Mouse (Mus musculus) frontal cortex, postnatal 14 days (tissue): ENCODE data around the gene Mmp21.
"Not testable (repeated sequence)": the region's sequence is repeated elsewhere in the genome, so short reads cannot be mapped to it uniquely, and the experiment has no call there.

ENCODE experiments used
- DNase-seq, 2 experiments: peaks; one replicate each; pipeline ENCODE4 v3.0.0; 2022; ENCODE audit warnings: low spot score in 2 of 2

Mmp21 gene

DNA sequence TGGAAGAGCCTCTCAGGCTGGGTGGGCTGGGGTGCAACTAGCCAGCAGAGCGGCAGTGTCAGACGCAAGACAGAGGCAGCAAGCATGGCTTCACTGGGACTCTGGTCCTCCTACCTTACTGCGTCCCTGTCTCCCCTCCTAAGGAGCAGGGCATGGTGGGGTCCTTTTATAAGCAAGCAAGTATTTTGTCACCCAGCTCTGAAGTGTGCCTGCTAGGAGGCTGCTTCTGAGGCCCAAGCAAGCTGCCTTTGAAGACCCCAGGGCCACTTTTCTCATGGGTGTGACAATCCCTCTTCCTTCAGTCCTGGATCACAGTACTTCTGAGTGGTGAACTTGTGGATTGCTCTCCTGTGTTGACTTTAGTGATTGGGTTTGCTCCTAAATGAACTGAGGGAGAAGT, at the start of gene Mmp21:
Gene Mmp21 (minus strand): TSS at position 101 of the 400 bp plus-strand sequence.
- no peak for DNase-seq

- no peak for DNase-seq
These were observed 49.5 kb upstream of the Mmp21 start for GRCm38 (mm10) chr7:133729351-133729750.

- DNase-seq, result no peak
These were observed 47.2 kb upstream of the Mmp21 start for GRCm38 (mm10) chr7:133727027-133727426.

- DNase-seq, result no peak
These were observed 45.7 kb upstream of the Mmp21 start for GRCm38 (mm10) chr7:133725571-133725970.

DNA sequence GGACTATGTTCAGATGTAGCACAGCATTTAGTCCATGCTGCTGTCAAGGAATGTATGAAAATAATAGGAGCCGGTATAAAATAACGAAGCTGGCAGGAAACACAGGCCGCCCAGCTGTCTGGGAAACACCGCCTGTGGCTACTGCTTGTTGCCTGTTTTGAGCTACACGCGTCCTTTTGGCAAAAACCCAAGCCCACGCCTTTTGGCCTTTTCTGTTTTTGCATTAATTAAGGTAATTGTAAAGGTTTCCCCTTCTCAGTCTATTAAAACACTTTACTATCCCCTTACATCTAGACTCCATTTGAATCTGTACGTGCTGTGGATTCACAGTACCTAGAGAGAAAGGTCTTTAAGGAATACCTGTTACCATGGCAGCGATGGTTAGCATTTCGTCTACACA, 45.0 kb upstream of the Mmp21 start:
- DNase-seq, result no peak

DNA sequence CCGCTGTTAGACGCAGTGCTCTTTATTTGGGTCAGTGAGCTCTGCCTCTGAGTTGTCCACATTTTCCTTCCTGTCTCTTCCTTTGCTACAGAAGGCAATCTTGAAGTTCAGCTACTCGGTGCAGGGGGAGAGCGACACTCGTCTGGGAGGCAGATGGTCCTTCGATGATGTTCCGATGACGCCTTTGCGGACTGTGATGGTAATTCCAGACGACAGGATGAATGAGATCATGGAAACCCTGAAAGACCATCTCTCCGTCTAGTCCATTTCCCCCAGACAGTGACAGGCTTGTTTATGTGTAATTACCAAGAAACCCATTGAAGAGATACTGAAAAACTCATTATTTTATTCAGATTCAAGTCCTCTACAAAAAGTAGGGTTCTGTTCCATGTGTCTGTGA, 40.8 kb upstream of the Mmp21 start:
- no peak for DNase-seq

GRCm38 (mm10) chr7:133718580-133718979, 38.7 kb upstream of the Mmp21 start:
- no peak for DNase-seq

DNA sequence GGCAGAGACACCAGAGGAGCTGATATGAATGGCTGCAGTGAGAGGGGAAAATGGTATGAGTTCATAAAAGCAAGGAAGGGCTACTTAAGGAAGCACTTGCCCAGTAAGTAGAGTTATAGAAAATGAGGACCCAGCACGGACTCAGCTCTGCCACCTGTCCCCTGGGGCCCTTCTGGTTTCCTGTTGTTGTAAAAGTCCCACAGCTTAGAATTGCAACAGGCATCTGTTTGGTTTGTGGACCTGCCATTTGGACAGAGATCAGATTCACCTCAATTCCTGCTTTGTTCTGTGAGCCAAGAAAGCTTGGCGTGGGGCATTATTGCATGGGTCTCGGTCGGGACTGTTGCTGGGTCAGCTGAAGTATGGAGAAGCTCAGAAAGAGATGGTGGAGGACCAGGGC, 35.5 kb upstream of the Mmp21 start:
- no peak for DNase-seq

GRCm38 (mm10) chr7:133707301-133707700, 27.4 kb upstream of the Mmp21 start:
- DNase-seq, result no peak

DNA sequence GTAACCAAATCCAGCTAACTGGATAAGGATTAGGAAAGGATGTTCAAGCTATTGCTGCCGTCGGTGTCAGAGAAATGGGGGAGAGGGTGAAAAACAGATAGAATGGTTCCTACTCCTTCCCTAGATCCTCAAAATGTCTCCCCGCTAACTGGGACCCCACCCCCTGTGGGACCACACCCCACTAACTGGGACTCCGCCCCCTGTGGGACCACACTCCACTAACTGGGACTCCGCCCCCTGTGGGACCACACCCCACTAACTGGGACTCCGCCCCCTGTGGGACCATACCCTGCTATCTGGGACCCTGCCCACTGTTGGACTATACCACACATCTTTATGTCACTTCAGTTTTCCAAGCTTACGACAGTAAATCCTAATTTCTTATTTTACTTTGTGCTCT, 24.0 kb upstream of the Mmp21 start:
- no peak for DNase-seq

- DNase-seq, result no peak
These were observed 22.5 kb upstream of the Mmp21 start for GRCm38 (mm10) chr7:133702333-133702732.

DNA sequence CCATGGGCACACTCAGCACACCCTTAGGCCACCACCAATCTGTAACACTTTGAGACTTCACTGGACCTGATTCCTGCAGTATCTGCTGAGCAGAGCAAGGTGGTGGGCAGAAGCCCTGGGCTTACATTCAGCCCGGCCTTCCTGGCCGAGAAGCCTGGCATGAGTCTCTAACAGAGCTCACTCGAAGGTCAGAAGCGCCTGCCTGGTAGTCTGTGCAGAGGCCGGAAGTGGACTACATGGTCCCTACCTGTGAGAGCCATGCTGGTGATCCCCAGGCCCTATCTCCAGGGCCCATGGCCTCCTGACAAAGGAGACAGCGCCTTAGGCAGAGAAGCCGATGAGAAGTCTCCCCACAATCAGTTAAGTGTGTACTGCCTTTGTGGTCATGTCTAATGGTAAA, 21.5 kb upstream of the Mmp21 start:
- DNase-seq, result no peak

DNA sequence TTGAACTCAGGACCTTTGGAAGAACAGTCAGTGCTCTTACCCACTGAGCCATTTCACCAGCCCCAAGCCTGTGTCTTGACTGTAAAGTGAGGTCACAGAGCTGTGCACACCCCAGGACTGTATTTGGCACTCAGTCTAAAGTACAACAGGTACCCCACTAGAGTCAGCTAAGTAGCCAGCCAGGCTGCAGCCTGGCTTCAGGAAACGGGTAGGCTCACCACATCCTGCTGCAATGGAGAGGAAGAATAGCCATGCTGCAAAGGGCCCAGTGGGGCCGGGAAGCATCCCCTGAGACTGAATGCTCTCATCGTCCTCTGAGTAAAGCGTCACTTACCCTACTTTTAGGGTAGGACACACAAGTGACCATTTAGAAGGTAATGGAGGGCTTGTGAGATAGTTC, 20.0 kb upstream of the Mmp21 start:
- no peak for DNase-seq

DNA sequence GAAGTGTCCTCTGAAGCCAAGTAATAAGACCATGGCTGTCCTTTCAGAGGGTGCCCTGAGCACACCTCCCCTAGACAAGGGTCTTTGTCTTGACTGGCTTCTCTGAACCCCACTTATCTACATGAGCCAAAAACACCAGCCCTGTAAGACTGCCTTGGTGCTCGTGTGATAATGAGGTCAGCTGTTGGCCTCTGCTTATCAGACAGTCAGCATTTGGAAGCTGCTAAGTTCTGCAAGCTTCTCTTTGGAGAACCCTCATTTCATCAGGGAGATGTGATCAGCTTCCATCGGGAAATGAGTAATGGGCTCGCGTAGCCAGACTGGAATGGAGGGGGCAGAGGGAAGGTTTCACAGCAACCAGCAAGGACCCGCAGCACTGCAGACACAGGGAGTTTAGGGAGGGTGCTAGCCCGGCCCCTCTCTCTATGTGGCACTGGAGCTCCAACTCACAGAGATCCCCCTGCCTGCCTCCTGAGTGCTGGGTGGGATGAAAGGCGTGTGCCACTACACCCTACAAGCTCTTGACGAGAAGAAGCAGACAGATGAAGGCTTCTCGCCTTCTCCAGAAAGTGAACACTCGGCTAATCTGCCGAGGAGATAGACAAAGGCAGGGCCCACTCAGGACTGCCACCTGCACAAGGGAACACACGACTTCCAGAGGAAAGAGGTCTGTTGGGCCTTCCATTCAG, 18.3 kb upstream of the Mmp21 start:
- DNase-seq, result no peak

GRCm38 (mm10) chr7:133685644-133686043, 5.8 kb upstream of the Mmp21 start:
- DNase-seq, result not testable (repeated sequence)

DNA sequence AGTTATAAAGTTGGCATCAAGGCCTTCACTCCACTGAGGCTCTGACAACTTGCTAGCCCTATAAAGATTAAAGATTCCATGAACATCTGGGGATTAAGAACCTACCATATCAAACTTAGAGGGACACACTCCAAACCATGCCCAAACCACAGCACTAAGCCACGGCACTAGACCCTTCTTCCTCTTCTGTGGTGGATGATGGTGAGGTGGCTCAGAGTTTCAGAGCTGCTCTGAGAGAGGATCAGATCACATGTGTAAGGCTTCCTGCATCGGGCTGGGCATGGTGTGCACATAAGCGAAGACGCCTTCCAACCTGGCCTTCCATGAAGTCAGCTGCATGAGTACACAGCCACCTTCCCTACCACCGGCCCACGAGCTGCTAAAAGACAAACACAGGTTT, 4.8 kb upstream of the Mmp21 start:
- no peak for DNase-seq

DNA sequence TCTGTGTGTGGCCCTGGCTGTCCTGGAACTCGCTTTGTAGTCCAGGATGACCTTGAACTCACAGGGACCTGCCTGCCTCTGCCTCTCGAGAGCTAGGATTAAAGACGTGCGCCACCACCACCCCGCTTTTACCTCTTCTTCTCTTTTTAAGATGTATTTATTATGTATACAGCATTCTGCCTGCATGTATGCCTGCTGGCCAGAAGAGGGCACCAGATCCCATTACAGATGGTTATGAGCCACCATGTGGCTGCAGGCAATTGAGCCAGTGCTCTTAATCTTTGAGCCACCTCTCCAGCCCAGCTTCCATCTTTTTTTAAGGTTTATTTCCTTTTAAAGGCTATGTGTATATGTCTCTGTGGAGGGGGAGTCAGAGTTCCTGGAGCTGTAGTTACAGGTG, 4.2 kb upstream of the Mmp21 start:
- DNase-seq, result no peak

GRCm38 (mm10) chr7:133683626-133684025, 3.8 kb upstream of the Mmp21 start:
- no peak for DNase-seq

GRCm38 (mm10) chr7:133679439-133679838, 422 bp downstream of the Mmp21 start:
- DNase-seq, result no peak

DNA sequence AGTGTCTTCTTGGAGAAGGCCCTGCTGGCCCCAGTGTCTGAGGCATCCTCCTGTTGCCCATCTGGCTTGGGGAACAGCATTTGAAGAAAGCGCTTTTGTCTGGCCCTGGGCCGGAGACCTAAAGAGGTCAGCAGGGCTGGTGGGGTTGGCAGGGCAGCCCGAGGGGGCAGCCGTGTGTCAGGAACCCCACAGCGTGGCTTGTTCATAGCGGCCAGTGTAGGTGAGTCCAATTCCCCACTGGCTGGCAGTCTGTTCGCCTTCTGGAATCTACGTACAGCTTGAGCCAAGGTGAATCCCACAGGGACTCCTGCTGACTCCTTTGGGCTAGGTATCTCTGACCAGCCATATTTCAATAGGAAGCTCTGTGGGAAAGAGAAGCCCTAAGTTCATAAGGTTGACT, 1.1 kb downstream of the Mmp21 start:
- no peak for DNase-seq

DNA sequence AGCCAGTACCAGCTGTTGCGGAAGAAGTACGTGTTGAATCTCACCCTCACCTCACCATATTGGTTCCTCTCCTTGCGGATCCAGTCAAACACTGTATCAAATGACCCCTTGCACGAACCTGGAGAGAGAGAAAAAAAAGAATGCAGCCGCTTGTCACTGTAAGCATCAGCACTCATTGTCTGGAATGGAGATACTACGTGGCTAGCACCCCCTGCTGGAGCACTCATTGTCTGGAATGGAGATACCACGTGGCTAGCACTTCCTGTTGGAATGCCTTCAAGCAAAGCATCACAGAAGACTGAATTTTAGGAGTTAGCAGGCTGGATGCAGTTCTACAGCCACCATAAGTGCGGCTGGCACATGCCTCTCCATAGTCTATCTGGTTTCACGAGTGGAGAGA, 3.9 kb downstream of the Mmp21 start:
- no peak for DNase-seq

DNA sequence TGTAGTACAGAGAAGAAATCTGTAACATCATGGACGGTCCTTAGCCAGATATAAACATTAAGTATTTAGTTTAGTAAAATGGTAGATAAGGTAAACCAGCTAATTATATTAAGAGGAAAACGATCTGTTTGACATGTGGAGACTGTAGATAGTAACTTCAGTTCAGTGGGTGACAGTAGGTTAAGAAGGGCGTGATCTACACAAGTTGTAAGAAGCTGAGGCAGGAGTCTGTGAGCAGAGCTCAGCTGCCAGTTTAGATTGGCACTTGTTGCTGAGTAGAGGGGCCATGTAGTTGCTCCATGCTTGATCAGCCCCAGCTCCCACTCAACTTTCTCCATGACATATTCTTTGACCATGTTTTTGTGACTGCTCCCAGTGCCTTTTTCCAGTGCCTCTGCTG, 9.0 kb downstream of the Mmp21 start:
- no peak for DNase-seq

- no peak for DNase-seq
These were observed 9.9 kb downstream of the Mmp21 start for GRCm38 (mm10) chr7:133669946-133670345.

GRCm38 (mm10) chr7:133669071-133669470, 10.8 kb downstream of the Mmp21 start:
- no peak for DNase-seq
